Mouse (Mus musculus) embryonic facial prominence, embryonic 12.5 days (tissue): Measurements from ENCODE around the gene Tenm2. TPM values are rescaled to one million over a fixed set of nuclear protein-coding genes. Genes with fewer than 3 reads are reported as not detected.

Experiments
- ATAC-seq: fragments of 200-750 bp; cut with Nextera tagmentation; 2 replicates; pipeline ENCODE4 v1.8.0; 2017; ENCODE audit not compliant: insufficient number of reproducible peaks, insufficient read depth, low FRiP score, low TSS enrichment
- H3K27ac ChIP-seq: fragments of 300-500 bp; sonication (generic); 2 replicates; pipeline ENCODE4 v1.5.1; 2016; ENCODE audit warnings: mild to moderate bottlenecking
- H3K27me3 ChIP-seq: fragments of 300-500 bp; sonication (generic); 2 replicates; pipeline ENCODE4 v1.6.1; 2016; ENCODE audit warnings: mild to moderate bottlenecking, moderate library complexity
- H3K36me3 ChIP-seq: fragments of 300-500 bp; sonication (generic); 2 replicates; pipeline ENCODE4 v1.6.1; 2016; ENCODE audit warnings: mild to moderate bottlenecking
- H3K4me1 ChIP-seq: fragments of 300-500 bp; sonication (generic); 2 replicates; pipeline ENCODE4 v1.6.1; 2016
- H3K4me2 ChIP-seq: fragments of 300-500 bp; sonication (generic); replicated peaks from 2 replicates; pipeline ENCODE4 v1.6.1; 2016; ENCODE audit warnings: mild to moderate bottlenecking, moderate library complexity
- H3K4me3 ChIP-seq: fragments of 300-500 bp; sonication (generic); 2 replicates; pipeline ENCODE4 v1.5.1; 2016; ENCODE audit warnings: mild to moderate bottlenecking
- H3K9ac ChIP-seq: fragments of 300-500 bp; sonication (generic); 2 replicates; pipeline ENCODE4 v1.6.1; 2016; ENCODE audit warnings: mild to moderate bottlenecking, moderate library complexity
- H3K9me3 ChIP-seq: fragments of 300-500 bp; sonication (generic); 2 replicates; pipeline ENCODE4 v1.6.1; 2016; ENCODE audit warnings: mild to moderate bottlenecking, moderate library complexity
- WGBS: fragments of 180-500 bp; shearing (Covaris S2); methylation state at CpG from one replicate; pipeline ENCODE4 v1.1.7; 2016; 5-methylcytosine and 5-hydroxymethylcytosine counted together
- polyA plus RNA-seq: library from polyadenylated mRNA; unstranded; fragments of >200 nt; fragmentation: Nextera tagmentation; extraction: Ambion mirVana; gene quantifications from 2 replicates; pipeline ENCODE4 v1.2.1, GENCODE M21; 2016

The Tenm2 gene
- polyA plus RNA-seq, 1 experiment from 2014 or later, result 3.4 TPM

DNA sequence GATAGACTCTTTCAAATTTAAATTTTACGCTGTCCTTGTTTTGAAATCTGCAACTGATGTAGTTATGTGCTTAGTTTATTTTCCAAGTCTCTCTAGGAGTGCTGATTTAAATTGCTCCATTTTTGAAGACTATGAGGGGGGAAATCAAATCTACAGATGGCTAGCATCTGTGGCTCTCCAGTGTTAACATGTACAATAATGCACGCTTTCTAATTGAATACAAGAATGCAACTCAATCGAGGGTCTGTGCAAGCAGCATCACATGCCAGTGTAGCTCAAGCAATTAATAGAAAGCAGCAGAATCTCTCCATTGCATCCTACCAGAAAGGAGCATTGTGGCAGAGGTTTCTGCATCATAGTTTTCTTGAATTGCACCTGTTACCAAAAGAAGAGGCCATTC, 477.8 kb downstream of the Tenm2 start:
- Histone ChIP-seq H3K4me2 (no peak overlapping the region), H3K27me3 (no peaks in the 10 kb centered on the region), H3K9ac (no peak overlapping the region), H3K9me3 (no peaks in the 10 kb centered on the region), H3K4me3 (no peak overlapping the region), H3K27ac (no peak overlapping the region), H3K36me3 (no peaks in the 10 kb centered on the region), H3K4me1 (no peaks in the 10 kb centered on the region)
- ATAC-seq, result no peak
- WGBS, result 65% methylated on average over 3 of the region's 3 CpGs

DNA sequence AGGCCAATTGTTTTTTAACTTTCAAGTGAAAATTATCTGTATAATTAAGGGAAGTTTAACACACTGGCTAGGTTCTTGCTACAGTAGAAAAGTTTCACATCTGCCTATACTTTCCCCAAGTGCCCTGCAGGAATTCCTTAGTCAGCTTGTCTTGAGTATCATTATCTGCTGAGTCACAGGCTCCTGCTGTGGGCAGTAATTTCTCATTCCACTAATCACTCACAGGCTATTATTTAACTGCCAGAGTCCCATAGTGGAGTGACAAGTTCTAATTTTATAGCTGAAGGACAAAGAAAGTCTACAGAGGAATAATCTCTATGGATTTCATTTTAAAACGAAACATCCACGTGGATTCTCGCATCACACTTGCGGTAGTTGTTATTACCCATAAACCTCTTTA, 489.5 kb downstream of the Tenm2 start:
- H3K4me2 ChIP-seq, result no peak overlapping the region
- no peak overlapping the region for H3K9ac ChIP-seq
- no peaks in the 10 kb centered on the region for H3K27me3 ChIP-seq
- no peaks in the 10 kb centered on the region for H3K4me1 ChIP-seq
- no peak overlapping the region for H3K27ac ChIP-seq
- H3K36me3 ChIP-seq, result no peaks in the 10 kb centered on the region
- ATAC-seq, result no peak
- no peaks in the 10 kb centered on the region for H3K9me3 ChIP-seq
- 72% methylated on average over 4 of the region's 4 CpGs for WGBS
- no peak overlapping the region for H3K4me3 ChIP-seq

DNA sequence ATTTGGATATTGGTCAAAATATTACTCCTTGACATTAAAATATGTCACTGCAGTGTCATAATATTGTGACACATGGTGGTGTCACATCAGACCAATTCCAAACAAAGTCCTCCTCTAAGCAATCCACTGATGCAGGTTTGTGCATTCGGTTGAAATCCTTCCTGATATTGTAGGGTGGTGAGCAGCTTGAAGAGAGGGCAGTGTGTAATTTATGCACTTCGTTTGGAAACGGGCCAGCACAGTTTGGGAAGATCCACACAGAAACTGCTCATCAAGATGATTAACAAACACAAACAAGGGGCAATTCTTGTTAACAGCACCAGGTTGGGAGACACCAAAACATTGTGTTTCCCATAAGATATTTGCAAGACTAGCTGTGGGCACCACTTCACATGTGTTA, 508.0 kb downstream of the Tenm2 start:
- H3K4me3 ChIP-seq, result no peak overlapping the region
- H3K27me3 ChIP-seq, result no peaks in the 10 kb centered on the region
- no peaks in the 10 kb centered on the region for H3K4me1 ChIP-seq
- H3K36me3 ChIP-seq, result no peaks in the 10 kb centered on the region
- no peaks in the 10 kb centered on the region for H3K9me3 ChIP-seq
- WGBS, result 80% methylated on average over 3 of the region's 3 CpGs
- ATAC-seq, result no peak
- H3K27ac ChIP-seq, result no peak overlapping the region
- H3K4me2 ChIP-seq, result no peak overlapping the region
- H3K9ac ChIP-seq, result no peak overlapping the region

DNA sequence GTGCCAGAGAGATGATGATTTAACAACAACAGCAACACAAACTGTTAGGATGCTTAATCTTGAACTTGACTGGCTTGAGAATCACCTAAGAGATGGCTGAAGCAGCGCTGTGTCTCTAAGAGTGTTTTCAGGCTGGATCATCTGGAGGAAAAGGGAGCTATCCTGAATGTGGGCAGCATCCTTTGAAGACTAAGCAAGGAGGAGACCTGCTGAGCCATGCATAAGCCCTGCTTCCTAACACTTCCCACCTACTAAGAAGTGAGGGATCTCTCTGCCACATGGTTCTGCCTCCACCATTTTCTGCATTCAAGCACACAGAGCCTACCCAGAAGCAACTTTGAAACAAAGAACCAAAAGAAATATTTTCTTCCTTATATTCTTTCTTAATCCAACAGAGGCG, 532.9 kb downstream of the Tenm2 start:
- no peak for ATAC-seq
- 81% methylated on average over 2 of the region's 2 CpGs for WGBS
- Histone ChIP-seq H3K27ac (no peak overlapping the region), H3K4me2 (no peak overlapping the region), H3K4me3 (no peak overlapping the region), H3K36me3 (no peaks in the 10 kb centered on the region), H3K27me3 (no peaks in the 10 kb centered on the region), H3K9me3 (no peaks in the 10 kb centered on the region), H3K9ac (no peak overlapping the region), H3K4me1 (no peaks in the 10 kb centered on the region)

DNA sequence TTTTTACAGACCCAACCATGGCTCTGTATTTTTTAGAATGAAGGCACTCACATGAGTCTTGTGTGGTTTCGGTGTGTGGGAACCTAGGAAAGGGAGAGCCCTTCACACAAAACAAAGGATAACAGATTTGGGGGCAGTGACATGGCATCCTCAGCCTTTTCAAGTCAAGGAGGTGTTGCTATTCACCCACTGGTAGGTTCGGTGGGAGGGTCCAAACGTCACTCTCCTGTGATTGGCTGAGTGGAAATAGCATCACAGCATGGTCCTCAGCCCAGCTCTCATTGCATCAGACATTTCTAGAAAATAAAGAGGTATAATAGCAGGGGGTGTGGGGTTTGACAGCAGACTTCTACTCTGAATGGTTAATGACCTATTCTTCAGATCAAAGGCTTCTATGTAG, 534.8 kb downstream of the Tenm2 start:
- no peaks in the 10 kb centered on the region for H3K4me1 ChIP-seq
- no peaks in the 10 kb centered on the region for H3K36me3 ChIP-seq
- no peak overlapping the region for H3K4me3 ChIP-seq
- H3K9me3 ChIP-seq, result no peaks in the 10 kb centered on the region
- H3K9ac ChIP-seq, result no peak overlapping the region
- H3K4me2 ChIP-seq, result no peak overlapping the region
- H3K27me3 ChIP-seq, result no peaks in the 10 kb centered on the region
- H3K27ac ChIP-seq, result no peak overlapping the region
- 93% methylated on average over 3 of the region's 3 CpGs for WGBS
- no peak for ATAC-seq

DNA sequence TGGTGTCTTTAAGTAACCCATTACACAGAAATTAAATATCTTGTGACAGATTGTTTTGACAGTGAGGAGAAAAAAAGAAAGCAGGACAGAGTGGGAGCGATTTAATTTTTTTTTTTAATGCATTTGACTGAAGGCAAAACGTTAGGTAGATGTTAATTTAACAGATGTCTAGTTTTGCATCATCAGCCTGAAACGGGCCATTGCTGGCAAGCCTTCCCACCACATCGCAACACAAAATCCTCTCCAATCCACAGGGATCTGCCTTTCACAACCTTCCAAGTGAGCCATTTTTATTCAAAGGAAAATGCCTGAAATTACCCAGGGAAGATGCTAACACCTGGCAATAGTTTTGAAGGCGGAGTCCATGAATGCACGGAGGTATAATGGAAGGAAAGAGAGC, 535.6 kb downstream of the Tenm2 start:
- WGBS, result 77% methylated on average over 6 of the region's 6 CpGs
- no peak for ATAC-seq
- no peaks in the 10 kb centered on the region for H3K4me1 ChIP-seq

DNA sequence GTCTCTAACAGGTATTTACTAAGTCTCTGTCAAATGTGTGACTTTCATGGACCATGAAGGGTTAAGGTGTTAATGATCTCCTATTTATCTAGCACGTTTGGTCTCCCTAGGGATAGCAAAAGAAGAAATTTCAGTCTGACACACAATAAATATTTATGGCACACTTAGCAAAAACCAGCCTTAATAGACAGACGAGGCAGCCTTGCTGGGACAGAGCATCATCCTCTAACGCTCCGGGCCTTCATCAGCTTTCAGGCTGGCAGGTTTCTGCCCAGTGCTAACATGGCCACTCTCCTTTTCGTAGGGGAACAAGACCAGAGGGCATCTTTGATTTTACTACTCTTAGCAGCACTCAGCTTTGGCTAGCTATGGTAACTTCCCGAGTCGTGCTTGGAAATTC, 537.5 kb downstream of the Tenm2 start:
- ATAC-seq, result no peak
- Histone ChIP-seq H3K27me3 (no peaks in the 10 kb centered on the region), H3K4me2 (no peak overlapping the region), H3K36me3 (no peaks in the 10 kb centered on the region), H3K9ac (no peak overlapping the region), H3K4me3 (no peak overlapping the region), H3K9me3 (no peaks in the 10 kb centered on the region), H3K27ac (no peak overlapping the region), H3K4me1 (no peaks in the 10 kb centered on the region)
- 78% methylated on average over 7 of the region's 7 CpGs for WGBS

More for the DNA sequence above, 535.6 kb downstream of the Tenm2 start:
- H3K36me3 ChIP-seq, result no peaks in the 10 kb centered on the region
- H3K27ac ChIP-seq, result no peak overlapping the region
- no peaks in the 10 kb centered on the region for H3K9me3 ChIP-seq
- H3K9ac ChIP-seq, result no peak overlapping the region
- H3K4me3 ChIP-seq, result no peak overlapping the region
- H3K27me3 ChIP-seq, result no peaks in the 10 kb centered on the region
- H3K4me2 ChIP-seq, result no peak overlapping the region

DNA sequence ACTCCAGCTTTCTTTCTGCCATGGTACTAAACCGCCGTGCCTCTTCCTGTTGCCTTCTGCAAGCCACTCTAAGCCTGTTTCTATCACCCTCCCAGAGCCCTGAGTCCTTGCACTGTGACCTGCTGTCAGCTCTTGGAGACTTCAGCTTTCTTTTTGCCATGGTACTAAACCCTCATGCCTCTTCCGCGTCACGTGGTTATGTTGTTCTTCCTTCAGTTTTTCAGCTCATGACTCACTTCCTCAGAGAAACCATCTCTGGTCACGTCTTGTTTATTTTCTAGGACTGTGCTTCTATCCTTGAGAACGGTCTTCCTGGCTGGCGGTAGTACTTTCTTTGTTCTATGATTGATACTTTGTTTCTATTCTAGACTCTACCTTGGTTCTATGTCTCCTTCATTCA, 537.9 kb downstream of the Tenm2 start:
- no peaks in the 10 kb centered on the region for H3K27me3 ChIP-seq
- H3K36me3 ChIP-seq, result no peaks in the 10 kb centered on the region
- 86% methylated on average over 8 of the region's 8 CpGs for WGBS
- H3K9me3 ChIP-seq, result no peaks in the 10 kb centered on the region
- no peak overlapping the region for H3K9ac ChIP-seq
- H3K4me1 ChIP-seq, result no peaks in the 10 kb centered on the region
- no peak overlapping the region for H3K27ac ChIP-seq
- ATAC-seq, result no peak
- H3K4me3 ChIP-seq, result no peak overlapping the region
- no peak overlapping the region for H3K4me2 ChIP-seq

DNA sequence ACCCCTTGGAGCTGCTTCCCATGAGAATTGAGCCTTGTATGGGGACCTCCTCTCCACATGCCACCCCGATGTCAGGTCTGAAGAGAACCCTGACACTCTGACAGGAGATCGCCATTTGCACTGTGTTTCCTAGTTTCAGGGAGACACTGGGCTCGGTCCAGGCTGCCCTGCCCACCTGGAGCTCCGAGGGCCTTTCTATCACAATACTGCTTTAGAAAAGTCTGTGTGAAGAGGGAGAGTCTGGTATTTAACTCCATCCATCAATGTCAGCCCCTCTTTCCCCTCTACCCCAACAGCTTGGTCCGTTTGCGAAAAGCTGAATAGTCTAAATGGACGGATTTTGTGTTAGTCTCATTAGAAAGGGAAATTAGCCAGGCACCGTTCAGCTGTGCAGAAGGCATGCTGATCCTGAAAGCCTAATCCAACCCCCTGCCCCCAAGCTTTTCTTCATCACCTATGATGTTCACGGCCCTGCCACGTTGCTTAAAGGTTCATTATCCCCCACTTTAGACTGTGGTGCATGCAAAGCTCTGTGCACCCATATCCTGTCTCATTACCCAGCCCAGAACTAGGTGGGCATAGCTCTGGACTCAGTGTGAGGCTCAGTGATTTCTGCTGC, 538.6 kb downstream of the Tenm2 start:
- Histone ChIP-seq H3K9me3 (no peaks in the 10 kb centered on the region), H3K9ac (no peak overlapping the region), H3K27ac (no peak overlapping the region), H3K36me3 (no peaks in the 10 kb centered on the region), H3K27me3 (no peaks in the 10 kb centered on the region), H3K4me1 (no peaks in the 10 kb centered on the region), H3K4me2 (no peak overlapping the region), H3K4me3 (no peak overlapping the region)
- WGBS, result 52% methylated on average over 10 of the region's 10 CpGs
- ATAC-seq, result peak; percentile 56; the same call in 1 of the 2 replicates

DNA sequence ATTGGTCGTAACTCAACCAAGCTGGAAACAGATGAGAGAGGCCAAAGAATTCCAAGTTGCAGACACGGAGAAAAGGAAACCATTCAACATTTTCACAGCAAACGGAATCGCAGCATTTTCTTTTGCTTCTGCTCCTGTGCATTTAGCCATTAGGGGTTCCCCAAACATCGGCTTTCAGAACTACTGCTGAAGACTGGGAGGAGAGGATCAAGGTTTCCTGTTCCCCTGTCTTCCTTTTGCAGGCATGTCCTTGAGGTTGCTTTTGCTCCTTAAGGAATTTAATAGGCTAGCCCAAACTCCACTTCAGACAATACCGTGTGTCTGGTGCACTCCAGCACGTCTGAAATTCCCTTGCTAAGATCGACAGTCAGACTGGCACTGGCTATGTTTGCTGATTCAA, 541.0 kb downstream of the Tenm2 start:
- H3K4me3 ChIP-seq, result no peak overlapping the region
- H3K4me2 ChIP-seq, result no peak overlapping the region
- no peaks in the 10 kb centered on the region for H3K4me1 ChIP-seq
- no peaks in the 10 kb centered on the region for H3K36me3 ChIP-seq
- no peaks in the 10 kb centered on the region for H3K27me3 ChIP-seq
- no peak overlapping the region for H3K27ac ChIP-seq
- WGBS, result 55% methylated on average over 8 of the region's 8 CpGs
- no peak for ATAC-seq
- H3K9ac ChIP-seq, result no peak overlapping the region
- no peaks in the 10 kb centered on the region for H3K9me3 ChIP-seq

DNA sequence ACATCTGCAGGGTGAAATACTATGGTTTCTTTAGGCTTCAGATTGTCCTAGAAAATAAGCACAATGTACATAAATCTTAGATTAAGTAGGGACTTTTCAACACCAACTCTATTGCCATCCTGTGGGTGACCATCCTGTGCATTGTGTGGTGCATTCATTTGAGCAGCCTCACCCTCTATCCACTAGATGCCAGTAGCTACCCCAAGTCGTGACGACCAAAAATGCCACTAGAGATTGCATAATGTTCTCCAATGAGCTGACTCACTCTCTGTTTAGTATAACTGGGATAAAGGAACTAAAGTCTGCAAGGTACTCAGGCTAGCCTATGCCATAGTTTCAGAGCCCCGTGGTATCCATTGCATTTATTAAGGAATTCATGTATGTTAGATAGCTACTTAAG, 543.1 kb downstream of the Tenm2 start:
- Histone ChIP-seq H3K36me3 (no peaks in the 10 kb centered on the region), H3K9ac (no peak overlapping the region), H3K27ac (no peak overlapping the region), H3K4me1 (no peaks in the 10 kb centered on the region), H3K27me3 (no peaks in the 10 kb centered on the region), H3K9me3 (no peaks in the 10 kb centered on the region), H3K4me2 (no peak overlapping the region), H3K4me3 (no peak overlapping the region)
- ATAC-seq, result no peak
- 84% methylated on average over 3 of the region's 3 CpGs for WGBS

DNA sequence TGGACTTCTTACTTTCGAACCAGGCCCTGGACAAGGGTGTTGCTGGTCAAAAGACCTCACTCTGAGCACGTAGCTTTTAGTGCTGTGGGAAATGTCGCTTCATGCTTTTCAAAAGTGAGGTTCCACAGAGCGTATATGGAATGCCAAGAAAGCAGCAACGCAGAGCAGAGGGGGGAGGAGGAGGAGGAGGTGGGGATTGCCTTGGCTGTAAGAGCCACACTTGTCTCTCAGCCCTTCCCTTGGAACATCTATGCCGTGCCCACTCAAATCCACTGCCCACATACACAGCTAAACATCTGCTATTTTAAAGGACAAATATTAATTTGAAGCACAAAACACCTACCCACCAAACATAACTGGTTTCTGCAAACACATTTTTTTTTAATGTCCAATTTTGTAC, 544.9 kb downstream of the Tenm2 start:
- no peaks in the 10 kb centered on the region for H3K27me3 ChIP-seq
- H3K4me3 ChIP-seq, result no peak overlapping the region
- no peak overlapping the region for H3K9ac ChIP-seq
- H3K36me3 ChIP-seq, result no peaks in the 10 kb centered on the region
- no peak overlapping the region for H3K27ac ChIP-seq
- no peak for ATAC-seq
- 72% methylated on average over 6 of the region's 6 CpGs for WGBS
- no peak overlapping the region for H3K4me2 ChIP-seq
- no peaks in the 10 kb centered on the region for H3K4me1 ChIP-seq
- H3K9me3 ChIP-seq, result no peaks in the 10 kb centered on the region

DNA sequence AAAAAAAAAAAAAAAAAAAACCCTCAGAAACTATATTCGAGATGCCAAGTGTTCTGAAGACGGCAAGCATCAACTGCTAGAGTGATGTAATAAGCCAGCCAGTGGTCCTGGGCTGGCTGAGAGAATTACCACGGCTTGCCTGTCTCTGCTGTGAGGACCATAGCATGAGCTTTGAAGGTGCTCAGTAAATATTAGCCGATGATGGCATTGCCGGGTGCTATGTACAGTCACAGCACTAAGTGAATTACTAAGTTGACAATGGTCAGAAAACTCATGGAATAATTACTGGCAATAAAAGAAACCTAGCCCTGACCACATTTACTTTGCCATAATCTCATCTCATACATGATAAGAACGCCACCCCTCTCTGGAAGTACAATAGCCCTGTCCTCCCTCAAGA, 549.5 kb downstream of the Tenm2 start:
- Histone ChIP-seq H3K27ac (no peak overlapping the region), H3K27me3 (no peaks in the 10 kb centered on the region), H3K4me1 (no peaks in the 10 kb centered on the region), H3K4me3 (no peak overlapping the region), H3K9me3 (no peaks in the 10 kb centered on the region), H3K36me3 (no peaks in the 10 kb centered on the region), H3K9ac (no peak overlapping the region), H3K4me2 (no peak overlapping the region)
- ATAC-seq, result no peak
- 80% methylated on average over 6 of the region's 6 CpGs for WGBS
